Mouse (Mus musculus) kidney, postnatal 36 days (tissue): ENCODE measurements around the gene Ptpru.

Experiments used
- DNase-seq, 2 experiments: peaks; one replicate each; pipeline ENCODE4 v3.0.0; 2021 to 2022; ENCODE audit warnings: mixed read lengths in 2 of 2

Gene Ptpru

DNA sequence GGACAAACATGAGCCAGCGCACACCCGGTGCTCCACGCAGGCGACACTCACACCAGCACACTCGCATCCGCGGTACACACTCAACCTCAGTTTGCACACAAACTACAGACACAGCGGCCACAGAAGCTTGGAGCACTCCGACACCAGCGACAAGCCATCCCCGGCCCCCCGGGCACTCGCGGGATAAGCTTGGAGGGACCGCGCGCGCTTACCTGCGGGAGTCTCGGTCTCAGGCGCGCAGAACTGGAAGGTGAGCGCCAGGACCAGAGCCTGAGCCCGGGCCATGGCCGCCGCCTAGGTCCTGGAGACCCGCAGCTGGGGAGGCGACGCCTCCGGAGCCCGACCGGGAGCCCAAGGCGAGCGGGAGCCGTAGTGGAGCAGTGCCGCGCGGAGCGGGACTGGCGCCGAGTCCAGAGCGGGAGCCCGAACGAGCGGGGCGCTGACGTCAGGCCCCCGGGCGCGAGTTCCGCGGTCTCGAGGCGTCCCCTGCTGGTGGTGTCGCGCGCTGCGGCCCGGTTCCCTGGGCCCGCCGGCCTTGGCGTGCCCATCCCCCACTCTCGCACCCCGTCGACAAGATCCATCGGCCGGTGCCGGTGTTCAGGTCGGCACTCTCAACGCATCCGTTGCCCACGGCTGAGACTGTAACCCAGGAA lies at the start of gene Ptpru:
Gene Ptpru (minus strand): TSS at position 417 of the 653 bp plus-strand sequence.
- DNase-seq, result peak; percentile 87 to 97

DNA sequence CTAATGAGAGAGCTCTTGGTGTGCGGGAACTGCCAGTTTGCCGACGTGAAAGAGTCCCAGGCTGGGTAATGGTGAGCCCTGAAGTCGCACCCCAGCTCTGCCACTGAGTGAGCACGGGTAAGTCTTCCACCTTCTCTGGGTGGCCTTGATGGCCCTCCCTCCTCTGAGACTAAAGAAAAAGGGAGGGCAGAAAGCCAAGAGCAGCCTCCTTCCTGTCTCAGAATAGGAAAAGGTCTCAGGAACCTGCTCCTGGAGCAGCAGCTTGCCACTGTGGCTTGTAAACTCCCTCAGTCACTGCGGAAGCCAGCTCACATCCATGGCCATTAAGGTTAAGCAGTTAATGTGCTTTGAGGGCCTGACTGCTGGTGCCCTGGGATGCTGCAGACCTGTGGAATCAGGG lies 47.3 kb upstream of the Ptpru start:
- DNase-seq, result peak; percentile 54 to 59

DNA sequence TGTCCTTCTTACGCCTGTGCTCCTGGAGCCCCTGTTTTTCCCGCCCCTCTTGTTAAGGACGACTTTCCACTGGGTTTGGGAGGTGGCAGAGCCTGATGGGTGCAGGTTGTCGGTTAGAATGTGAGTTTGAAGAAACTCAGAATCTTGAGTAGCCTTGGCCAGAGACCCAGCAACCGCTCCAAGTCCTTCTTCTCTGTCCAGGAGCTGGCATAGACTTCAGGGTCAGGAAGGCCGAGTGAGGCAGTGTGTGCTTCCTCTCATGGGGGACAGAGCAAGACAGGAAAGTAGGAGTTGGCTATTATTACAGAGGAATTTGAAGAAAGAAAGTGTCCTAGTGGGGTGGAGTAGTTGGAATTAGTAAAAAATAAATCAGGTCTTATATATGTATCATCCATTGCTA lies 45.5 kb upstream of the Ptpru start:
- DNase-seq, result peak in 1 of 2 experiments; percentile 65

DNA sequence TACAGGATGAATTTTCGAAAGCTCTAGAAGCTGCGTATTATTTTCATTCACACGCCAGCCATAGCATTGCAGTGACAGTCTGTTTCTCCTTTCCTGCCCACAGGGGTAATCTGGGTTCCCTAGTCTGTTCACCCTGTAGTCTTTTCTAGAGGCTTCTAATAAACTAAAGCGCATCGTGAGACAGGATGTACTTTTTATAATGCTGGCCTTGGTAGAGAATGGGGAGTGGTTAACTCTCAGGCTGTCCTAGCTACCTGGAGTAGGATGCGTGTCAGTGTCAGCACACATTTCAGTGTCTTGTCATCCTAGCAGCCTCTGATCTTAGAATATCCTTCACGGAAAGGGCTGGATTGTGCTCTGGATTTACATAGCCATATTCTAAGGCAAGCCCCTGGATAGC lies 43.2 kb upstream of the Ptpru start:
- DNase-seq, result no peak

DNA sequence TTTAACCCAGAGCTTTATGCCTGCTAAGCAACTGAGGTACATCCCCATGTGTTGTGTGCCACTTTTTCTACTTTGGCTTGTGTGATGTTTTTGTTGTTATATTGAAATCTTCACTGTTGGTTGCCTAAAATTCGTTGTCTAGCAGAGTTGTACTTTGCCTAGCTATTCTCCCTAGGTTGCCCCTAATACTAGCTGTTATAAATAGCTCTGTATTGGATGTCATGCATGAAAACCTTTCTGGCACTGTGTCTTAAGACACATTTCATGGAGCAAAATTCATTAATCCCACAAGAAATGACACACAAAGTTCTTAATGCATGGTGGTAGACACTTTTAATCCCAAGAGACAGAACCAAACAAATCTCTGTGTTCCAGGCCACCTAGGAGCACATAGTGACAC lies 41.6 kb upstream of the Ptpru start:
- DNase-seq, result peak in 1 of 2 experiments; percentile 38

DNA sequence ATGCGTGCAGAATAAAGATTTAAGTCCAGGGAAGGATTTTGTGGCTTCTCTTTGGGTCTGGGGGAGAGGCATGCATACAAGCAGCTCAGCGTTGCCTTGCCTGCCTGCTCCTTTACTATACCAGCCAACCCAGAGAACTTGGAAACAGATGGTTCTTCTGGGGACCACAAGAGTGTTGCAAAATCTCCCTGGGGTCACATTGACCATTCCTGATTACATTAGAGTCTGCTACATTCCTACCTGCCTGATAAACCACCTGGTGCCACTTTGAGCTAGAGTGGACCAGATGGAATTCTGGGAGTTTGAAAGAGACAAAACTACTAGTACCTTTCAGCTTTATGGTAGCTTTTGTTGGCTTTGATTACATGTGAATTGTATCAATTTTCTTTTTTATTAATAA lies 38.7 kb upstream of the Ptpru start:
- peak in 1 of 2 experiments; percentile 41 for DNase-seq

DNA sequence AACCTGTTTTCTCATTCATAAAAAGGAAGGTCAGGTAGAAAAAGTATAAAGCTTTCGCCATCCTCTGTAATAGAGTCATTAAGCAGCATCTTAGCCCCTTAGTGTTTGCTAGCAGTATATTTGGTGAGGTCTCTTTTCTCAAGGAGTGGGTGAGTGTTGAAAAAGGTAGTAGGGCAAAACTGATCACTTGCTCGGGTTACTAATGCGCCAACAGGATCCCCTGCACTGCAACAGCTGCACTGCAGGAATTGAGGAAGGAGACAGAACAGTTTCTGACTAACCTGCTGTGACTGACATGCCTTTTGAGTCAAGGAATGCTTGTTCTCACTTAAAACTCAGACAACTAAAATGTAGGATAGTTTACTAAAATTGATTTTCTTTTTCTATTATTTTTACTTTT lies 37.2 kb upstream of the Ptpru start:
- no peak for DNase-seq

DNA sequence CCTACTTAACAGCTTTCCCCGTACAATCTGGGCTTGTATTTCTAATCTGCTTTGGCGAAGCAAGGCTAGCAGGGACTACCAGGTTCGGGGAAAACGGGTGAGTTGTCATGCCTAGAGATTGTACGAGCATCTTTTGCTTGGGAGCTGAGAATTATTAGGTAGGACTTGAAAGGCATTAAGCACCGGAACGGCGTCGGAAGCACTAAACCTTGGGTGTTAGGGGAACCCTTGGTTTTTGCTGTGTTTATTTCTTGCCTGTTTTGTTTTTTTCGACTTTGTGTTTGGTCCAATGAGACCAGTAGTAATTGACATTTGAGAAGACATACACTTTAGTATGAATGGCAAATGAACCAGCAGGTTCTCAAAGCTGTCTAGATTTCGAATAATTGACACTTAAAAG lies 36.5 kb upstream of the Ptpru start:
- DNase-seq, result no peak

DNA sequence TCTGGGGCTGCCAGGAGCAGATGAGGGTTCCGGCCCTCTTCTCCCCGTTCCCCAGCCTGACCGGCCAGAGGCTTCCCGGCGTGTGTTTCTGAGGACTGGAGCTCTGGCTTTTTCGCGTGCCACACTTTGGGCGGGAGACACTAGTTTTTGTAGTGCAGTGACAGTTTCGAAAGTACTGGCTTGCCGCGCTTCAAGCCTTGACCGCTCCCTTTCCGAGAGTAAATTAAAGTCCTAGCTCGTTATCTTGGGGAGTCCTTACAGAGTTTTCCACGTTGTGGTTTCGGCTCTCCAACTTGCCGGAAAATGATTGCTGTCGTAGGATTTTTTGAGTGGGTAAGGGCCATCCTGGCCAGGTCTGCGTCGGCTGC lies 36.1 kb upstream of the Ptpru start:
- no peak for DNase-seq

DNA sequence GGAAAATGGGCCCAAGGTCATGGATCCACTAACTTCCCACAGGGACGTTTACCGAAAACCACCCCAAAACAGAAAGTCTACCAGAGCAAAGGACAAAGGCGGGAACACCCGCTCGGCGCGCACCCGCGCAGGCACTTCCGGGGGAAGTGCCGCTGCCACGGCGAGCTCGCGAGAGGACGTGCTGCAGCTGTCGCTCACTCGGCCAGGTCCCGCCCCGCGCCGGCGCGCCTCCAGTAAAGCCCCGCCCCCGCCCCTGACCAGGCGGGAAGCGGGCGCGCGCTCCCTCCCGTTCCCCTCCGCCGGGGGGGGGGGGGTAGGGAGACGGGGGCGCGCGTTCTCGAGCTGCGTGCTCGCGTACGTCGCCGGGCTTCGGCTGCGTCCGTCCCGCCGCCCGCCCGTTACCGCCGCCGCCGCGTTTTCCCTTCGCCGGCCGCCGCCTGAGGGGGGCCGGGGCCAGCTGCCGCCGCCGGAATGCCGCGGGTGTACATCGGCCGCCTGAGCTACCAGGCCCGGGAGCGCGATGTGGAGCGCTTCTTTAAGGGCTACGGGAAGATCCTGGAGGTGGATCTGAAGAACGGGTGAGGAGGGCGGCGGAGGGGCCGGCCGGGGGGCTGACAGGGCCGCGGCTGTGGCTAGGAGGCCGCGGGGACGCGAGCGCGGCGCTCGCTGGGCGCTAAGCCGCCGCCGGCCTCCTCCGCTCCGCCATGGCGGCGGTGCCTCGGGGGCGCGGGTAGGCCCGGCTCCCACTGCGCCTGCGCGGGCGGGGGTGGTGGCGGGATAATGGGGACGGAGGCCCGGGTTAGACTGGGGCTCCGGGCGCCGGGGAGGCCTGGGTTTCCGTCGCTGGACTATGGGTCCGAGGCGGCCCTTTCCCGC lies 35.4 kb upstream of the Ptpru start, which contains the start of gene Srsf4:
Gene Srsf4 (plus strand): TSS at position 325 of the 876 bp plus-strand sequence.
- peak; percentile 96 to 97 for DNase-seq

DNA sequence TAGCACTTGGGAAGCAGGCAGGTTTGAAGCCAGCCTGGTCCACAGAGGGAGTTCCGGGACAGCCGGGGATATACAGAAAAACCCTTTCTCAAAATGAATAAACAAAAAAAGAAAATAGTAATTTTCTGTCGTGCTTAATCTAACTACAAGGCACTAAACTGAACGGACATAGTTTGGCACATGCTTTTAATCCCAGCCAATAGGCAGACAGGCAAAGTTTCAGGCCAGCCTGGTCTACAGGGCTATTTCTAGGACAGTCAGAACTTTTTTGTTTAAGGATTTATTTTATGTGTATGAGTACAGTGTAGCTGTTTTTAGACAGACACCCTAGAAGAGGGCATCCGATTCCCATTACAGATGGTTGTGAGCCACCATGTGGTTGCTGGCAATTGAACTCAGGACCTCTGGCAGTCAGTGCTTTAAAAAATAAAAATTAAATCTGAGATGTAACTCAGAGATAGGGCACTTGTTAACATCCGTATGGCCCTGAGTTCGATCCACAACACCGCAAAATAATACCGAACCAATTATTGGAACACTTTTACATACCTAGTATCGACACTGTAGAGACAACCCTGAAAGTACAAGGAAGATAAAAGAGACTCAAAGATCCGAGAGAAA lies 34.7 kb upstream of the Ptpru start:
- DNase-seq, result no peak

DNA sequence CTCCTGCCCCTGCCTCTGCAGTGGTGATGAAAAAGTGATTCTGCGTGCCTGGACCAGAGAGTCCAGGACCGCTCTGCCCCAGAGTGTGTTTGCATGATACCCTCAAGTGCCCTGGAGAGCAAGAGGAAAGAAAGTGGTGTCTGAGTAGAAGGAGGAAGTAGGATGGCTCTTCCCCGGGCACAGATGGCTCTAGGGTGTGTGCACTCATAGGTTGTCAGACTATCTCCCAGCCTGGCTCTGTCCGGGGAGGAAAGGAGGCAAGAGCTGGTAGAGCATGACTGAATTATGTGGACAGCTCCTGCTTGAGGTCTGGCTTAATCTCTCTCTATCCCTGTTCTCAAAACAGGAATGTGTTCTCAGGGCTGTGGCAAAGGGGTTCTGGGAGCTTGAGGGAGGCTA lies 23.3 kb upstream of the Ptpru start:
- DNase-seq, result no peak

DNA sequence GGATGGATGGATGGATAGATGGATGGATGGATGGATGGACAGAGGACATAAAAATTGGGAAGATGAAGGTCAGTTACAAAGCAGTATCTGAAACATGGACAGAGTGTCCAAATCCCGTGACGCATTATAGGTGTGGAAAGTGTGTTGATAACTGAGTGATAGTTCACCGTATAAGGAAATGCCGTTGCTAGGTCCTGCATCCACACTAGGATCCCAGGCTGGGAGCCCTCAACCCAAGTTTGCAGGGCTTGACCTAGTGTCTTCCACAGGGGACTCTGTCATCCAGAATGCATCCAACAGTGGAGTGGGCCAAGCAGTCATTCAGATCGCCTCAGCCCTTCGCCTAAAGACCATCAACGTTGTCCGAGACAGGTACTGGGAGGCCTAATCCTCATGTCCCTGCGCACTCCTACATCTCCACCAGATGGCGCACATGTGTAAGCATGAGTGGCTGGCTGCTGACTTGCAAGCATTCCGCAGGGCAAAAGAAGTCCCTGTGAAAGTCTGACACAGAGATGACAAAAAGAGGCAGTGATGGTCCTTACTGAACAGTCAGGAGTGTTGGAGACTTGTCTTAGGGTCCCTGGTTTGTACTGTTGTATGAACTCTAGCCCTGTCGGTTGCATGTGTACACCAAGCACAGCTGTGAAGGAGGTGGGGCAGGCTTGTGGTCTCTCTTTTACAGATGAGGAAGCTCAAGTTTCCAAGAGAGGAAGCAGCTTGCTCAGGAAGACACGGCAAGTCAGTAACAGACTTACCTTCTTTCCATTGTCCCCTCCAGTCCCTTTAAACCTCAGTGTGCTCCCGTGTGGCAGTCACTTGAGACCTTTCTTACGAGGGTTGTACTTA lies 22.6 kb upstream of the Ptpru start:
- DNase-seq, result peak; percentile 84 to 91

DNA sequence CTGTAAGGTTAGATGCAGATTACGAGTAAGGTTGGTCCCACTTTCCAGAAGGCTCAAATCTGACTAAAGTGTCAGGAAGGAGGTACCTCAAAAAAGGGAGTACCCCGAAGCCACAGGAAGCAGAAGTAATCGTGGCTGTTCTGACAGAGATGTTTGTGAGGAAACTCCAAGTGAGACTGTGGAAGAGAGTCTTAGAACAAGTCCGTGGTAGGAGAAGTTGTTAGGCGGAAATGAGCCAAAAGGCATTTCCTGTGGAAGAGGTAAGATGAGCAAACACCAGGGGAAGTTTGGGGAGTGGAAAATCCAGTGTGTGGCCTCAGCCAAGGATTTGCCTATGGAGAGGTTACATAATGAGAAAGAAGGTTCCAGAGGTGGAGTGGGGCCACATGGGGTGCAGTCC lies 16.9 kb upstream of the Ptpru start:
- DNase-seq, result no peak

DNA sequence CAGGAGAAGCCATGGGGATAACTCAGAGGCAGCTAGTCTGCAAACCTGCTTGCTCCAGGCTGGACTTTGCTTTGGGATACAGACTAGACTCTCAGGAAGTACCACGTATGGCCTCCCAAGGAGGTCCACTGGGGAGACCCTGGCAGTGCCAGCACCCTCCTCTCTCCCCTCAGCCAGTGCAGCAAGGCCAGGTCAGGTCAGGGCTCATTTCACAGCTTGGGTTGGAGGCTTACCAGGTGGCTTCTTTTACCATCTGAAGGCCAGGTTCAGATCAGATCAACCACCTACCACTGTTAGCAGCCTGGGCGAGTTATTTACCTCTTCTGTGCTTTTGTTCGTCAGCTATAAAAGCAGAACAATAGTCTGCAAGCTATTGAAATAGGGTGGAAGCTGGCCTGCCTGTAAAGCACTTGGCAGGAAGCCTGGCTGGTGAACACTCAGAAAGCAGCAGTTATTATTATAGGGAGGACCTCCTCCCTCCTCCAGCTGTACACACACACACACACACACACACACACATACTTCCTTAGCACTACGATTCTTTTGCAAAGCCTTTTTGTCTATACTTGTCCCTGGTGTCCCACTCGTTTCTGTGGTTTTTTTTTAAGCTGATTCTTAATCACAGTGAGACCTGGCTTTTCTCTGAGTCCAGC lies 12.0 kb upstream of the Ptpru start:
- peak; percentile 57 to 70 for DNase-seq

DNA sequence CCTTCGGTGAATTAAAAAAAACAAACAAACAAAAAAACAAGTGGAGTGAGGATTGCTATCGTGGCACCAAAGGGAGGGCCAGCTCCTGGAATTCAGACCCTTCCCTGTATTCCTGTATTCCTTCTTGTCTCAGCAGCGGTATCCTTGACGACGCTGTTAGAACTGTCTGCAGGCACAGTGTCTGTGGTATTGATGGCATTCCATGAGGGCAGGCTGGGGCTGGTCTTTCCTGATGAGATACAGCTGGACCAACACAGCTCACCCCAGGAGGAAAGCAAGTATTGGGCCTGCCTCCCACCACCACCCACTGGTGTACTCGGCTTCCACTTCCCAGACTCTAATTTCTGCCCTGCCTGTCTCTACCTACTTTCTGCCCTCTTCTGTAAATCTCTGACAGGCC lies 10.0 kb upstream of the Ptpru start:
- DNase-seq, result no peak

DNA sequence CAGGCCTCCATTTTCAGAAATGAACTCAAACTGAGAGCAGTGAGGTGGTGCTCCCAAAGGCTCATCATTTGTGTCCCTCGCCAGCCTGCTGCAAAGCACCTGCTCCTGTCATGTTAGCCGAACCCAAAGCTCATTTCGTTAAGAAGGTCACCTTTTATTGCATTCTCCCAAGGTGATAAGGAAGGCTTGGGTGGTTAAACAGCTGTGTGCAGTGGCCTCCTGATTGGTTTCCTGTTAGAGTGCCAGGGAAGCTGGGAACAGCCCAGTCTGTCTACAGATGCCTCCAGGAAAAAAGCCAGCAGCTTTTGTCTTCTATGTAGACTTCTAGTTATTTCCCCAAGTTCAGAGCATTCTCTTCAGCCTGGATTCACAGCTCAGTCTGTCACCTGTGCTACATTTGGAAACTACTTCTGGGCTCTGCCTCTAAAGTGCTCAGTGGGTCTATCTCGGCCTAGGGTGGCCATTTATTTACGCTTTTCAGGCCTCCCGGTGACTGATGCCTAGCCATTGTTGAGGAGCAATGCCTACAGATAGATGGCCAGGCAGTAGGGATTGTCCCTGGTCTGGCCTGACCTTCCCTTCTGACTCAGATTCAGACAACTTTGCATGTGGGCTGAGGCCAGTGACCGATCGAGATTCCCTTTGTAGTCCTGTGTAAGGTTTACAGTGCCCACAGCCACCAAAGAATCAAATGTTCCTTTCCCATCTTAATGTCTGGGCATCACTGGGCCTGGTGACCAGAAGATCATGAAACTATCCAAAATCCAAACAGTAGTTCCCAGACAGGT lies 8.1 kb upstream of the Ptpru start:
- DNase-seq, result no peak

DNA sequence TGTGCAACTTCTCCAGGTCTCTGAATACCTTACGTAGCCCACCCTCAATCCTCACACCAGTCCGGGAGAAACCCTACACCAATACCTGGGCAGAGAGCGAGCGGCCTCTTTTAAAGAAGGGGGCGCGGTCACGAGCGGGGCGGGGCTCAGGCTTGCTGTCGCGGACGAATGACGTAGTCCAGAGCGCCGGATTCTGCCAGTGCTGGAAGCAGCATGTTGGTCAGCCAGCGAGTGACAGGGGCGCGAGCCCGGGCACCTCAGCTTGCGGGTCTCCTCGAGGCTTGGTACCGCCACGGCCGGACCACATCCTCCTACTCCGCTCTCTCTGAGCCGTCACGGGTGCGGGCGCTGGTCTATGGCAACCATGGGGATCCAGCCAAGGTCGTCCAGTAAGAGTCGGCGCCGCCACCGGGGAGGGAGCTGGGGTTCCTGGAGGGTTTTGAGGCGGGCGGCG lies 5.2 kb upstream of the Ptpru start, which contains the start of gene Mecr:
Gene Mecr (plus strand): TSS at position 181 of the 454 bp plus-strand sequence.
- DNase-seq, result peak; percentile 95 to 98

DNA sequence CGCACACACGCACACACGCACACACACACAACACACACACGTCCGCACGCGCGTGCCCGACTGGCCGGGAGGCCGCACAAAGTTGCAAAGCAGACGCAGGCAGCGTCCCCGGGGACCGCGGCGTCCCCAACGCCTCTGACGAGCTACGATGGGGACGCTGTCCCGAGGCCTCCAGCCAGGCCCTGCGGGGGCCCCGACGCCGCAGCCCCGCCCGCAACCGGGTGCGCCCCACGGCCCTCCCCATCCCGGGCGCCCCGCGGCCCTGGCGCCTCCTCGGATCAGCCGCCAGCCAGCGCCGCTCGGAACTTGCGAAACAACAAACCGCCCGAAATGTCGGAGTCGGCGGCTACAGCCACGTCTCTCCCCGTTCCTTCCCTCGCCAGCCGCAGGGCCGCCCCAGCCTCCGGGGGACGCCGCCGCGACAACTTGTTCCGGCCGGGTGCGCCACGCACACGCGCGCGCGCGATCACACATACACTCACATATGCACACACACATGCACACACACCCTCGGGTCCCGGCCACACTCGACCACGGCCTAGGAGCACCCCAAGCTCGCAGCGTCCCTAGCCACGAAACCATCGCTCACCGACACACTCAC lies 1.1 kb downstream of the Ptpru start:
- peak in 1 of 2 experiments; percentile 59 for DNase-seq

DNA sequence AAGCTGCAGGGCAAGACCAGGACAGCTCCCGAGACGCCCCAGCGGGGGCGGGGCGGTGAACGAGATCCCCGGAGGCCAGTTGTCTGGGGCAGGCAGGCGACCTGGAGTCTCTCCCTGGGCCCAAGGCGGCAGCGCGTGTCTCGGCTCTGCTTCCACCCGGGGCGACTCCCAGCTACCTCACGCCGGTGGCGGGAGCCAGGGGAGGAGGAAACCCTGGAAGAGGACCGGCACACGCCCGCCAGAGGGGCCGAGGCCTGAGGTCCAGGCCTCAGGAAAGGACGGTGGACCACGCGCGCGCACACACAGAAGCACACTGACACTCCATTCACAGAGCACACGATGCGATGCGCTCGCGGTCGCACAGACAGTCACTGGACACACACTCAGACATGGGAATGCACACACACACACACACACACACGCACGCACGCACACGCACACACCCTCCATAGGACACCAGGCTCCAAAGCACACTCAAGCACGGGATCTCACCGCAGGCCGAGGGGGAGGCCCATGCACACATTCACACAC lies 1.7 kb downstream of the Ptpru start:
- DNase-seq, result peak; percentile 42 to 71
